Mouse (Mus musculus) forebrain, embryonic 13.5 days (tissue): ENCODE data around the gene Selenoh. TPM values are rescaled to one million over a fixed set of nuclear protein-coding genes. Genes with fewer than 3 reads are reported as not detected.

Experiments used
- ATAC-seq: fragments of 200-750 bp; cut with Nextera tagmentation; 2 replicates; pipeline ENCODE4 v1.8.0; 2017
- H3K27ac ChIP-seq: fragments of 300-500 bp; sonication (generic); 2 replicates; pipeline ENCODE4 v1.5.1; 2015; ENCODE audit warnings: inconsistent platforms, mild to moderate bottlenecking, moderate library complexity
- H3K27me3 ChIP-seq: fragments of 300-500 bp; sonication (generic); 2 replicates; pipeline ENCODE4 v1.6.1; 2015; ENCODE audit warnings: mild to moderate bottlenecking, inconsistent platforms
- H3K36me3 ChIP-seq: fragments of 300-500 bp; sonication (generic); 2 replicates; pipeline ENCODE4 v1.6.1; 2015; ENCODE audit warnings: mild to moderate bottlenecking, inconsistent platforms; ENCODE audit not compliant: poor library complexity, severe bottlenecking
- H3K4me1 ChIP-seq: fragments of 300-500 bp; sonication (generic); 2 replicates; pipeline ENCODE4 v1.6.1; 2015; ENCODE audit warnings: inconsistent platforms
- H3K4me2 ChIP-seq: fragments of 300-500 bp; sonication (generic); 2 replicates; pipeline ENCODE4 v1.6.1; 2015; ENCODE audit warnings: inconsistent platforms, mild to moderate bottlenecking, moderate library complexity
- H3K4me3 ChIP-seq: fragments of 300-500 bp; sonication (generic); 2 replicates; pipeline ENCODE4 v1.5.1; 2015; ENCODE audit warnings: mild to moderate bottlenecking, inconsistent platforms
- H3K9ac ChIP-seq: fragments of 300-500 bp; sonication (generic); 2 replicates; pipeline ENCODE4 v1.6.1; 2015; ENCODE audit warnings: mild to moderate bottlenecking, inconsistent platforms
- H3K9me3 ChIP-seq: fragments of 300-500 bp; sonication (generic); replicated peaks from 2 replicates; pipeline ENCODE4 v1.6.1; 2016; ENCODE audit warnings: inconsistent platforms
- WGBS: fragments of 180-500 bp; shearing (Covaris S2); methylation state at CpG from one replicate; pipeline ENCODE4 v1.1.7; 2015; 5-methylcytosine and 5-hydroxymethylcytosine counted together
- polyA plus RNA-seq: library from polyadenylated mRNA; unstranded; fragments of >200 nt; fragmentation: Nextera tagmentation; extraction: Ambion mirVana; gene quantifications from 2 replicates; pipeline ENCODE4 v1.2.1, GENCODE M21; 2015

Gene Selenoh
- polyA plus RNA-seq, 1 experiment from 2014 or later = 438 TPM

DNA sequence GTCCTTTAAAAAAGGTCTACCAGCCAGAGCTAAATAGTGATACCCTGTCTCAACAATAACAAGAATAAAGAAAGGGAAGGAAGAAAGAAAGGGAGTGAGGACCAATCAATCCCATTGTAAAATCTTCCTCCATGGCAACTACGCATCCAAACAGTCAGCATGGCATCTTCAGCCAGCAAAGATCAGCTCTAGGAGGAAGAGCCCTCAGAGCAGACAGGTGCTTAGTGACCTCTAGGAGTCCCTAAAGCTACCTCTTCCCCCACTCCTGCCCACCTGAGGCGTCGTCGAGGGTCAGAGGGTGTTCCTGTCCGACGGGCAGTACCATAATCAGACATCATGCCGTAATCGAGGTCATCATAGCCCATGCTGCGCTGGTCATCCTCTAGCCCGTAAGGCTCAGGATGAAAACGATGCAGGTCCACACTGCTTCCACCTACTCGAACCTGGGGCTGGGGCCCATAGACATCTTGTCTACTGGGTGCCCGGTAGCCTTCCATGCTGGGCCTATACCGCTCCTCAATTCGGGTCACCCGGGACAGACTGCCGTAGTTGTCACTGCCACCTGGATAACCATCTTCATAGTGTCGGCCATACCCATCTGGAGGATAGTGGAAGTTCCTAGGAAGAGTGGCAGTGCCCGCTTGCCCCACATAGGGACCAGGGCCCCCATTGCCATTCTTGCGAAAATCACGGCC lies 50.8 kb downstream of the Selenoh start:
- WGBS = 98% methylated on average over 21 of the region's 21 CpGs
- H3K9me3 ChIP-seq = no peaks in the 10 kb centered on the region
- no peak overlapping the region for H3K4me3 ChIP-seq
- H3K4me2 ChIP-seq = no peak overlapping the region
- no peak overlapping the region for H3K9ac ChIP-seq
- no peak overlapping the region for H3K27ac ChIP-seq
- H3K4me1 ChIP-seq = no peaks in the 10 kb centered on the region
- ATAC-seq = no peak
- H3K27me3 ChIP-seq = no peaks in the 10 kb centered on the region
- H3K36me3 ChIP-seq = peaks cover 61% of the 10 kb centered on the region

Other genes with a start within 250 kb of the Selenoh start
- 5.6 and 5.7 TPM in 2 replicates for gene Calcrl, start 245.4 kb downstream of the Selenoh start, polyA plus RNA-seq
- gene Tfpi, start 194.0 kb downstream of the Selenoh start, polyA plus RNA-seq = 8.5 and 9.7 TPM in 2 replicates
- gene Ctnnd1, start 20.0 kb downstream of the Selenoh start, polyA plus RNA-seq = 31.6 and 32.8 TPM in 2 replicates
- gene Btbd18, start 11.7 kb downstream of the Selenoh start, polyA plus RNA-seq = 0.25 and 0.31 TPM in 2 replicates
- not detected in 2 replicates for gene Gm28635, start 7.3 kb upstream of the Selenoh start, polyA plus RNA-seq
- 54.6 and 56.2 TPM in 2 replicates for gene Med19, start 7.6 kb upstream of the Selenoh start, polyA plus RNA-seq
- 179 and 199 TPM in 2 replicates for gene Tmx2, start 8.4 kb upstream of the Selenoh start, polyA plus RNA-seq
- gene Zdhhc5, start 44.4 kb upstream of the Selenoh start, polyA plus RNA-seq = 16.5 and 17.7 TPM in 2 replicates
- gene Clp1, start 56.6 kb upstream of the Selenoh start, polyA plus RNA-seq = 35.9 and 36.1 TPM in 2 replicates
- 18.2 and 19.5 TPM in 2 replicates for gene Ypel4, start 63.3 kb upstream of the Selenoh start, polyA plus RNA-seq
- 6.1 and 7.5 TPM in 2 replicates for gene Gm19426, start 72.9 kb upstream of the Selenoh start, polyA plus RNA-seq
- gene Serping1, start 104.7 kb upstream of the Selenoh start, polyA plus RNA-seq = 22.3 and 25.6 TPM in 2 replicates
- 19.1 and 21.1 TPM in 2 replicates for gene Ube2l6, start 128.1 kb upstream of the Selenoh start, polyA plus RNA-seq
- 0.09 TPM in 1 of 2 replicates, not detected in the other for gene Smtnl1, start 151.9 kb upstream of the Selenoh start, polyA plus RNA-seq
- 58.0 and 62.5 TPM in 2 replicates for gene Timm10, start 156.2 kb upstream of the Selenoh start, polyA plus RNA-seq
- gene Slc43a1, start 168.1 kb upstream of the Selenoh start, polyA plus RNA-seq = 5.4 and 7.5 TPM in 2 replicates
- gene Rtn4rl2, start 215.9 kb upstream of the Selenoh start, polyA plus RNA-seq = 3.6 and 5.6 TPM in 2 replicates